Mouse (Mus musculus): ENCODE measurements around the gene Nkg7.

GRCm38 (mm10) chr7:43440482-43440881 lies 3.6 kb downstream of the Nkg7 start, which contains the start of gene Cldnd2:
- TF ChIP-seq POLR2A (IDR thresholded peaks at IDR 0.05; ENCODE audit: borderline replicate concordance, extremely low read depth, insufficient read depth, insufficient read length, poor library complexity, severe bottlenecking) (no peak), CTCF (IDR thresholded peaks at IDR 0.05; ENCODE audit: borderline replicate concordance, extremely low read depth, insufficient read depth, insufficient read length) (no peak)

All from brain, embryonic 14.5 days (tissue).